In the genomic region with DNA sequence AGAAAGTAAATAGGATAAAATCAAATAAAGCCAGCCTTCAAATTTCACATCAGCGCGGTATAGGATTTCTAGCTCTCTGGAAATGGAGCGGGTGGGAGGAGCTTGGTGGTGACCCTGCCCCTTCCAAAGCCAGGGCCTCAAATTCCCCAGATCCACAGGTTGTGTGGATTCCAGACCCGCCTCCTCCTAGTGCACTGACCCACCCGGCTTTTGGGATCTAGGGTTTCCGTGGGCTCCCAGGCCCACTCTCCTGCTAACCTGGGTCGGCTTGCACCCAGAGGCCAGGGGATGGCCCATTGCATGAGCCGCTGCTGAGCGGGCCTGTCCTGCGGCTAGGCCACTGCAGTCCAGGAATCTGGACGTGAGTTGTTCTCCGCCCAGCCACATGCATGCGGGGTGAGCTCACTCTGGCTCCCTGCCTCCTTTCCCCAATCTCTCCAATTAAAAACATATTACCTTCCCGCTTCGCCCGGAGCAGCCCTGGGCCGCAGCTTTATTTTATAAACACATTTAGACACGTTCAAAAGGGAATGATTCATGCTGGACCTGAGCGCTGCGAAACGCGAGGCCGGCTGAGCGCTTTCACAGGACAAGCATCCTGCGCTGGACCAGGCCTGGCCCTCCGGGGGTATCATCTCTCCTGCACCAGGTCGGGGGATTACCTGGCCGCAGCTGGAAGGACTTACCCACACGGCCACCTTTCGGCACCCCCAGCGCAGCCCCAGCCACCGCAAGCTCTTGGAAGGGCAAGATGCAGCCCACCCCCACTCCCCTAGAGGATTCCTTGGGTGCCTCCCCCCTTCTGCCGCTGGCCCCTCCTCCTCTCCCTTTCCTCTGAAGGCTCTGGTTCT, we compare ENCODE assay signal across 7 mouse cellular contexts.
DNase-seq lines count a peak whose midpoint lies in the region; ATAC-seq lines count a peak whose summit lies in the region.

No protein-coding gene starts in this region.

- intact Hi-C loops in gastrocnemius, postnatal 36 days (cut with DNase I) = no loop called here

- H3K4me2 ChIP-seq in embryonic facial prominence, embryonic 11.5 days (ENCODE audit: low read depth, low read length) = peak overlapping the region; percentile 45
- peak overlapping the region; percentile 65 for H3K4me2 ChIP-seq in intestine, embryonic 15.5 days (replicated peaks)
- H3K4me2 ChIP-seq in lung, embryonic 15.5 days = peak overlapping the region; percentile 55

- H3K4me3 ChIP-seq in embryonic facial prominence, embryonic 11.5 days (ENCODE audit: low read depth, low read length) = peak overlapping the region; percentile 17
- H3K4me3 ChIP-seq in intestine, embryonic 15.5 days (replicated peaks) = peak overlapping the region; percentile 23
- H3K4me3 ChIP-seq in lung, embryonic 15.5 days = peak overlapping the region; percentile 22

- no peaks in the 10 kb centered on the region for H3K4me1 ChIP-seq in embryonic facial prominence, embryonic 11.5 days (ENCODE audit: control insufficient read depth, insufficient read depth, low read length)
- peaks cover 10% of the 10 kb centered on the region for H3K4me1 ChIP-seq in intestine, embryonic 15.5 days (replicated peaks)
- peaks cover 31% of the 10 kb centered on the region for H3K4me1 ChIP-seq in lung, embryonic 15.5 days

- H3K9ac ChIP-seq in embryonic facial prominence, embryonic 11.5 days (replicated peaks; ENCODE audit: low read length) = peak overlapping the region; percentile 35
- H3K9ac ChIP-seq in intestine, embryonic 15.5 days = peak overlapping the region; percentile 33; the same call in 1 of the 2 replicates
- 0 out of 2 replicates have a peak overlapping the region, but pooled peaks have one; percentile 13 for H3K9ac ChIP-seq in lung, embryonic 15.5 days

- H3K27me3 ChIP-seq in embryonic facial prominence, embryonic 11.5 days (ENCODE audit: control insufficient read depth, insufficient read depth, low read length) = 0 out of 2 replicates have a peak, but pooled peaks cover 2% of the 10 kb centered on the region
- no peaks in the 10 kb centered on the region; the same call in 1 of the 2 replicates for H3K27me3 ChIP-seq in intestine, embryonic 15.5 days (replicated peaks)
- H3K27me3 ChIP-seq in lung, embryonic 15.5 days = no peaks in the 10 kb centered on the region

- no peaks in the 10 kb centered on the region for H3K36me3 ChIP-seq in embryonic facial prominence, embryonic 11.5 days (replicated peaks; ENCODE audit: control insufficient read depth, insufficient read depth, low read depth, low read length)
- H3K36me3 ChIP-seq in intestine, embryonic 15.5 days = no peaks in the 10 kb centered on the region
- H3K36me3 ChIP-seq in lung, embryonic 15.5 days = no peaks in the 10 kb centered on the region

- peak; percentile 88 for ATAC-seq in embryonic facial prominence, embryonic 11.5 days (replicated peaks; ENCODE audit: insufficient number of reproducible peaks, low FRiP score, low TSS enrichment, low read depth)
- peak; percentile 91 for ATAC-seq in intestine, embryonic 15.5 days
- peak; percentile 74 for ATAC-seq in lung, embryonic 15.5 days (ENCODE audit: borderline replicate concordance, extremely low read depth, low FRiP score, low TSS enrichment)

- WGBS in embryonic facial prominence, embryonic 11.5 days = under 1% methylated on average over 33 of the region's 33 CpGs
- 7% methylated on average over 33 of the region's 33 CpGs for WGBS in intestine, embryonic 15.5 days
- WGBS in lung, embryonic 15.5 days = 3% methylated on average over 33 of the region's 33 CpGs

- peak; percentile 77 for DNase-seq in embryonic facial prominence, embryonic 11.5 days (ENCODE audit: low spot score)
- peak; percentile 37 to 58 for DNase-seq in gastrocnemius, postnatal 36 days
- DNase-seq in skeletal muscle tissue, adult 2 months (ENCODE audit: low read depth, low spot score) = peak; percentile 52
- DNase-seq in c-Kit-positive CD71-positive TER-119-positive erythroid progenitor cells, embryonic 14.5 days (ENCODE audit: low spot score) = no peak
- no peak for DNase-seq in cerebellum, adult 11-12 months

- no peaks in the 10 kb centered on the region for H3K9me3 ChIP-seq in embryonic facial prominence, embryonic 11.5 days (replicated peaks; ENCODE audit: control insufficient read depth, low read length)
- no peaks in the 10 kb centered on the region; the same call in 1 of the 2 replicates for H3K9me3 ChIP-seq in intestine, embryonic 15.5 days
- H3K9me3 ChIP-seq in lung, embryonic 15.5 days = no peaks in the 10 kb centered on the region

- peak overlapping the region; percentile 82 for H3K27ac ChIP-seq in embryonic facial prominence, embryonic 11.5 days (replicated peaks; ENCODE audit: low read depth, low read length)
- peak overlapping the region; percentile 79 for H3K27ac ChIP-seq in intestine, embryonic 15.5 days
- peak overlapping the region; percentile 76 for H3K27ac ChIP-seq in lung, embryonic 15.5 days

Comparison
In these comparisons a context has a peak if more than half of its experiments do, and no peak if none do; other contexts are left out.
1. DNase-seq: peak in embryonic facial prominence, embryonic 11.5 days (single experiment), gastrocnemius, postnatal 36 days (2 of 2) and skeletal muscle tissue, adult 2 months (single experiment); none in c-Kit-positive CD71-positive TER-119-positive erythroid progenitor cells, embryonic 14.5 days (single experiment) and cerebellum, adult 11-12 months (single experiment).
2. Peak in every context shown above with its lines, with median percentiles within 50 percentile points of each other: ATAC-seq, H3K27ac ChIP-seq, H3K4me2 ChIP-seq, H3K4me3 ChIP-seq and H3K9ac ChIP-seq.